Mouse (Mus musculus) CD4-positive, CD25-positive, alpha-beta regulatory T cell, adult 4 months (primary cell): Measurements from ENCODE around the gene Mbl1. TPM values are rescaled to one million over a fixed set of nuclear protein-coding genes. Genes with fewer than 3 reads are reported as not detected.

Experiments
- ATAC-seq: one replicate; pipeline ENCODE4 v1.8.0; 2017
- polyA plus RNA-seq, 2 experiments: library from polyadenylated mRNA; unstranded; fragments of 100-300 nt; shearing (Covaris generic); gene quantifications; one replicate each; pipeline ENCODE4 v1.2.1; 2017

Gene Mbl1
- polyA plus RNA-seq, 2 experiments from 2014 or later: not detected

DNA sequence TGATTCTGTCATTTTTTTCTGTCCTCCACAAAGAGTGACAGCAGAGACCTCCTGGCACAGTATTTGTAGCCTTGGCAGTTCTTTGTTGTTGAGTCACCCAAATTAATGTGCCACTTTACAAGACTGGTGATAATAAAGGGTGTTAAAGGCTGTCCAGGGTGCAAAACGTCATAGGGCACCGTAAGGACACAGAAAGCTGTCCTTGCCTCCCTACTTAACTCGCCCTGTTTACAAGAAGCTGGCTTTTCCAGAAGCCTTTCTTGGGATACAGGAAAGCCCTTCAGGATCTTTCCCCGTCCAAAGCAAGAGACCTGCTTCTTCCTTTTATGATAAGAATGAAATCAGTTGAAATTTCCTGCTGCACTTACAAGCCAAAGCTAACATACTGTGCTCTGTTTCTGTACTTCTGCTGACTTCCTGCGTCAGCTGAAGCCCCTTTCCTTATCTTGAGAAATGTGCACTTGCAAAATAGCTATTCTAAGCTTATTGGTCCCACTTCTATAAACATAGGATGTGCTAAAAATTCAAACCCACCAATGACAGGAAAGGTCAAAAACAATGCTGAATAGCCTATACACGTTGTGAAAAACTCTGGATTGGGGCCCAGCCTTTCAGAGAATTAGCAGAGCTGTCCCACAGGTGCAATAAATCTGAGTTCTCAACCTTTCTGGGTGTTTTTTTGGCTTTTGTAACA, 46.9 kb downstream of the Mbl1 start:
- ATAC-seq: no peak

Other genes with a start within 250 kb of the Mbl1 start
- gene Tspan14, start 184.7 kb upstream of the Mbl1 start, polyA plus RNA-seq: 10 to 100 TPM; 62.4 to 88.4 TPM
- 10 to 100 TPM; 12.4 to 13.4 TPM for gene Fam213a, start 137.7 kb upstream of the Mbl1 start, polyA plus RNA-seq
- not detected for gene Dydc2, start 82.2 kb upstream of the Mbl1 start, polyA plus RNA-seq
- gene Dydc1, start 78.5 kb upstream of the Mbl1 start, polyA plus RNA-seq: not detected
- gene Mat1a, start 46.4 kb upstream of the Mbl1 start, polyA plus RNA-seq: not detected
- not detected for gene Sftpa1, start 19.7 kb upstream of the Mbl1 start, polyA plus RNA-seq
- gene Sftpd, start 33.7 kb downstream of the Mbl1 start, polyA plus RNA-seq: not detected
- not detected for gene Gm2832, start 127.3 kb downstream of the Mbl1 start, polyA plus RNA-seq
- gene Gm5798, start 197.2 kb downstream of the Mbl1 start, polyA plus RNA-seq: not detected
- not detected for gene Gm7945, start 234.9 kb downstream of the Mbl1 start, polyA plus RNA-seq